Mouse (Mus musculus) WW6 (cell line): ENCODE results near the gene Kif17.

Experiments
- DNase-seq: peaks from one replicate; pipeline ENCODE4 v3.0.0-alpha.2; 2013; ENCODE audit warnings: low read depth, low spot score

The Kif17 gene

DNA sequence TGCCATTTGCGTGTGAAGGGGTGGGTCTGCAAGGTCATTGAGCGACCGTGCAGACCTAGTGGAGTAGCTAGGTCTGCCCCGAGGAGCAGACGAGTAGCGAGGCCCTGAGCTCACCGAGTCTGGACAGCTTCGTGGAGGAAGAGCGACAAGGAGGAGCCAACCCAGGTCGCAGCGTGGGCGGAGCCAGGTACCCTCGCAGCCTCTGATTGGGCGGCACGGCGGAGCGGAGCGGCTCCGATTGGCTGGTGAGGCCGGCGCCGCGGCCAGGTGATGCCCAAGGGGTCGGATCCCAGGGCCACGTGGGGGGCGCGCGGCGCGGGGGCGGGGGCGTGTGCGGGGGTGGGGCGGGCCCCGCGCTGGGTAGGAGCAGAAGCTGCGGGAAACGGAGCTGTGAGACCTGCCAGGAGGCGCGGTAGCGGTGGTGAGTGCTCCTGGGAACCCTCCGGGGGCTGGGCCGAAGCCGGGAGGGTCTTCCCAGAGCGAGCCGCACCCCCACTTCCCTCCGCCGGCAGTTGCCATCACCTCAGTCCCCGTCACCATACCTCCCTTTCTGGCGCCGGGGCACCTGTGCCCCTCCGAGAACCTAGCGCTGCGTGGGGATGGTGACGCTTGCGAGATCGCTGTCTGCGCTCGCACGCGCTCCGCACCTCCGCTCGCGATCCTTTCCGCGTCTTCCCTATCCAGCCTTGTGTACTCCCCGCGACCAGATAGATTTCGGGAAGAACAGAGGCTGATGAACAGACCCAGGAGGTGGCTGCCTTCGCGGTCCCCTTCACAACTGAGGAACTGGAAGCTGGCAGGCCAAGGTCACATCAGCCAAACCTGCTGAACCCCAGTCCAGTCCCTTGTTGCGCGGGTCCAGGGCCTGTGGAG lies at the start of gene Kif17, which contains the start of gene Sh2d5:
Gene Kif17, plus strand, starts transcription at position 348 of the 873 bp plus-strand sequence.
Gene Sh2d5, plus strand, starts transcription at position 316 of the 873 bp plus-strand sequence.
- peak; percentile 78 for DNase-seq

- DNase-seq = no peak
Observed at GRCm38 (mm10) chr4:138200769-138201168, 49.5 kb upstream of the Kif17 start.

DNA sequence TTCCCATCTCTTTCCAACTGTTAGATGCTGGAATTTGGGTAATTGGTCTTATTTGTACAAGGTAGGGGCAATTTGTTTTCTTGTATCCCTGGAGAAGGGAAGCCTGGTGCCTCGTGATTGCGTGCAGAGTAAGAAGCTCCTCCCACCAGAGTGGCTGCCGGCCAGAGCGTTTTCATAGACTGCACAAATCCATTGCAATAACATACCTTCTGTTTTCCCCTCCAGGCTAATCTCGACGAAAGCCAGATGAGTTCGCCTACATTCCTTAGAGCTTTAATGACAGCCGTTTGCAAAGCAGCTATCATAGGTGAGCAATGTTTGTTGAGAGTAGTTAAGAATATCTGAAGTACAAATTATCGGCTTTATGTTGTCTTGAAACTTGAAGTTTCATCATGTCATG lies 48.5 kb upstream of the Kif17 start:
- no peak for DNase-seq

DNA sequence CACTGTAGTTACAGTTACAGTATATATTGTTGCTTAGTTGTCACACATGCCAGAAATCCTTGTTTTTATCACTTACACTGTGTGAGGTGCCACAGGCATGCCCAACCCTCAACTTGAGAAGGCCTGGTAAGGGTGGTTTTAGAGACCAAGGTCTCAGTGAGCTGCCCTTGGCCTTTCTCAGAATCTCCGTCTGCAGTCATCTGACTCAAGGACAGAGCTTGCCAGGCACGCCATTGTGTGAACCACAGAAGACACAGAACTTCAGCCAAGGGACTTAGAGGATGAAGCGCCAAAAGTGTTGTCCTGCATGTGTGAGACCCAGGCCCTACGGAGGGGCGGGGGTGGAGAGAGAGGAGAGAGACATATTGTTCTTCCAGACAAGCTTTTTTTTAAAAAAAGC lies 40.1 kb upstream of the Kif17 start:
- no peak for DNase-seq

DNA sequence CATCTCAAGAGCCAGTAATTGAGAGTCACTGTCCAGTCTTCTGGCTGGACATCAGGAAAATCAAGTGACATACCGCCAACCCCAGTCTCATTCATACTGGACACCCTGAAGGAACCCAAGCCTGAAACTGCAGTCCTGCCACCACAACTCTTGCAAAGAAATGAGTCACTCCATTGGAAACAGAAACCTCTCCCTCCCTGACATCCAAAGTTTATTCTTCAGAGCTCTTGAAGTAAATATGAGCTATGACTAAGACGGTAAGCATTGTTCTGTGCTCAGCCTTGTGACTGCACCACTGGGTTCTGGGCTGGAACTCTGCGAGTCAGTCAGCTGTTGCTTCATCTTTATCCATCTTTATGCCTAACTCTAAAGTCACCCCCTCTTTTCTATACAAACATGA lies 36.4 kb upstream of the Kif17 start:
- DNase-seq = no peak

DNA sequence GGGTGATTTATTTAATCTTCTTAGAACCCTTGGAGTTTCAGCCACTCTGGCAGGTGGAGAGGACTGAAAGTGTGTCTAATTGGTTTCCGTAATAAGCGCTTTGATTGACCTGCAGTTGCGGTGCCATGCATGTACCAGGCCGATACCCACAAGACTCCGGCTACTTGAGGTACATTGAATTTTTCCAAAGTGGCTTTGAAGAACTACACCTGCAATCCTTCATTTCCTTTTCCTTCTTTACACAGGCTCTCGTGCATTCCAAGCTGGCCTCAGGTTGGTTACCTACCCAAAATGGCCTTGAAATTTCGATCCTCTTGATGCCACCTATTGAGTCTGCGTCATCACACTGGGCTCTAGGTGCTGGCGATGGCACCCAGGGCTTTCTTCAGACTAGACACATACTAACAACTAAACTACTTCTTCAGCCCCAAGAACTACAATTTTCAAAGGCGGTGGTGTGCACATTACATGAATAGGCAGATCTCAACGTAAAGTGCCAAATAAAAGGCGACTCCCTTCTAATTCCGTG lies 34.5 kb upstream of the Kif17 start:
- DNase-seq = no peak

- peak; percentile 47 for DNase-seq
Observed at GRCm38 (mm10) chr4:138216200-138216890, 33.9 kb upstream of the Kif17 start, which contains the start of gene Hp1bp3. Gene Hp1bp3, plus strand, starts transcription at chr4:138216296.

DNA sequence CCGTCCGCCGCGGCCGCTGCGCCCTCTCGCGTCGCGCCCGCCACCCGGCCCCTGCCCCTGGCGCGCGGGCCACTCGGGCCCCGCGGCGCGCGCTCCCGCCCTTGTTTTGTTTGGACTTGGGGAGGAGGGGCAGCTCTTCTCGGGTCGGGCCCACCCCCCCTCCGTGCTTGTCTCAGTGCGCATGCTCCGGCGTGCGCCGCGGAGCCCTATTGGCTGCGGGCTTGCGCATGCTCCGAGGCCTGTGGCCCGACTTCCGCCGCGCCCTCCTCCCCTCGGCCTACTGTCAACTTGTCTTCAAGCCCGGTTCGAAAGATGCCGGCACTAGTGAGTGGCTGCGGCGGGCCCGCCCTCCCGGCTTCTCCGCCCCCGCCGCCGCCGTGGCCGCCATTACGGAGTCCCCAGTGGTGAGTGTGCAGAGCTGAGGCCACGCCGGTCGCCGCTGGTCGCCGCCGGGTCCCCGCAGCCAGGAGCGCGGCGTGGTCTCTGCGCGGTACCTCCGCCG lies 33.3 kb upstream of the Kif17 start:
- peak; percentile 94 for DNase-seq

DNA sequence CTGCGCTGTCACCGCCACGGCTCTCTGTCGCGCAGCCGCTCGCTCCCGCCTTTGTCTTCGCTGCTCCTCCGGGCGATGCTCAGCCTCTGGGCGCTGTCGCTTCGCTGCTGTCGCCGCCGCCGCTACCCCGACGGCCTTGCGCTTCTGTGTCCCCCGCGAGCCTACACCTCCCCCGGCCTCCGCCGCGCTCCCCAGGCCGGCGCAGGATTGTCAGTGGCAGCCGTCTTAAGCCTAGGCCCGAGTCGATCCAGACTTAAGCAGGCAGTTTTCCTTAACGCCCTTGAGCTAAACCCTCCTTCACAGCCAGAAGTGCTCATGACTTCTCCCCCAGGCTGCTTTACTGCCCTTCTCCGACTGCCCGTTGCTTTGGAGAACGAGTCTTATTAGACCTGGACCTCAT lies 32.8 kb upstream of the Kif17 start:
- no peak for DNase-seq

DNA sequence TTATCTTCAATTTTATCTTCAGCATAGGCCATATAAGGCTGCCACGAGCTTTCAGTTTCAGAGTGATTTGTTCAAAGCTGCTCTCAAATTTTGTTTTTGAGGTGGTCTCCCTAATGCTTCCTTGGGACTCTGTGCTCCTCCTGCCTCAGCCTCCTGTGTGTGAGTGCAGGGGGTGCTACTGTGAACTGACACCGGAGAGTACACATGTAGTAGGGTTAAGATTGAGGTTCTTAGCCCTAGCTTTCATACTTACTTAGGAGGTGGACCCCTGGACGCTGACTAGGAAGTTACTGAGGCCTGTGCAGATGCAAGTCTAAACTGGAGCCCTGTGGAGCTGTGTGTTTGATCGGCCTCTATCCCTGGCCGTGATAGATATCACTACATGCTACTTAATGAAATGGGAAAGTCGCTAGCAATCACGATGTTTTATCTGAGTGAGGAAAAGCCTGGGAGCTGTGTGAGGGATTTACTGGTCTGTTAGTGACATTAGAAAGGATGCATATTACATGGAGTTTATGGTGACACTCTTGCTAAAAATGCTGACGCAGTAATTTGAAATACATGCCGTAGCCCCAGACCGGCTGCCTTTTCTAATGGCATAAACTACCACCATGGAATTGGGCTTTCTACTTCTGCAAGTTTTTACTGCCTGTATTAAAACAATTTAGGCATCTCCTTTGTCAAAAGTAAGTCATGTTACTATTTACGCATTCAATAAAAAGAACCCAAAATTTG lies 32.1 kb upstream of the Kif17 start:
- no peak for DNase-seq

DNA sequence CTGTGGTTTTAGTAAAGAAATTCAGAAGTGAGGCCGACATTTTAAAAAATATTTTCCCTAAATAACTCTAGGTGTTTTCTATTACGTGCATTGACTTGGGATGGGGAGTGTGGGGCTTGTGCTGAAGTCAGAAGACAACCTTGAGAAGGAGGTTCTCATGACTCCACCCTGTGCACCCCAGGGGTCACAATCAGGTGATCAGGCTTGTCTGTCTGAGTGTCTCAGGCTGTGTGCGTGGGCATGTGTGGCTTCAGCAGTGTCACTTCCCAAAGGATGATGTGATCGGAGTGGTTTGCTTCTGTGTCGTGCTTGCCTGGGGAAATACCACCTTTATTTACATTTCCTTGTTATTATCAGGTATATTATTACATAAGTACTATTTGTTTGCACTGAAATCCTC lies 30.9 kb upstream of the Kif17 start:
- DNase-seq = no peak

DNA sequence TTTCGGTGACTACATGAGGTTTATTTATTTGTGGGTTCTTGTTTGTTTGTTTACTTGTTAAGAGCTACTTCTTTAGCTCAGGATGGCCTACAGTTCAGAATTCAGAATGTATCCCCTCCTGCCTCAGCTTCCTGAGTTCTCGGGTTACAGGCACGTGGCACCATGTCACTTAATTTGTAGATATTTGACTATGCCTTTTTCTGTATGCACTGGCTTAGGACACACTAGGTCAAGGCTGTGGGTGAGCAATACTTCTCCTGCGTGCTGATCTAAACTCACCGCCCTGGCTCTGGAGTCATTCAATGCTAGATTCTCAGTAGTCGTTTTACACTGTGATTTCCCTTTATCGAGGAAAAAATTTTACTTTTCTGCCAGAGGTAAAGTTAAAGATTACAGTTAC lies 29.5 kb upstream of the Kif17 start:
- no peak for DNase-seq

- no peak for DNase-seq
Observed at GRCm38 (mm10) chr4:138221406-138221805, 28.8 kb upstream of the Kif17 start.

- no peak for DNase-seq
Observed at GRCm38 (mm10) chr4:138222396-138222795, 27.8 kb upstream of the Kif17 start.

GRCm38 (mm10) chr4:138223623-138224022 lies 26.6 kb upstream of the Kif17 start:
- DNase-seq = no peak

DNA sequence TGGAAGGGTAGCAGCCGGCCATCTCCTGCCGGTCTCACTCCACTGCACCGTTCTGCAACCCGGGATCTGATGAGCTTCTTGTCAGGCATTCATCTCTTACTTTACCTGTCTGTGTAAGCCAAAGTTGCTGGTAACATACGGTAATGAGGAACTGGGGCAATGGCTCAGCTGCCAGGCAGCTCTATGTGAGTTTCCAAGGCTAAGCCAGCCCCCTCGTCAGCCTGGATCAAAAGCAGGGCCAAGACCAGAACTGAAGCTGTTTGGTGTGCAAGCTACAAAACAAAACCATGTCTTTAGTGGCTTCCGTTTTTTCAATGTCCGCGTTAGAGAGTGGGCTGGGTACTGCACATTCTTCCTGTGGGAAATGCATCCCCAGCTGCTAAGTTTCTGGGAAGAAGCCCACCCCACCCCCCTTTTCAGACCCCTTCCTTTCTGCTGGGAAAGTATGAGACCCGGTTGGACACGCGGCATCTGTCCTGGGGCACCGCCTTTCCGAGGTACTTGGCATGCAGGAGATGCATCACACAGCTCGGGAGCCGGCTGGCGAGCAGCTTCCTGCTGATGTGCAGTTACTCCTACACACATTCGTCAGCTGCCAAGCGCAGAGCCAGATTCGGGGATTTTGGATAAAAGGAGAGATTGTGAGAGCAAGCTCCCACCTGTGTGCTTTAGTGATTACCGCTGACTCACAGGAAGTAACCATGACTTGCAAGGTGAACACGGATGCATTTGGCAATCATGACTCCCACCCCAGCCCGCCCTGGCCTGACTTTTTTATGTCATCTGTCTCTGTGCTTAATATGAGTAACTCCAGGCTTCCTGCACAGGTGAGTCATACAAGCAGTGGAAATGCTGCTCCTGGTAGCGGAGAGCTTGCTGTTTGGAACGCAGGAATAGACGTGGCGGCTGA lies 3.2 kb upstream of the Kif17 start:
- DNase-seq = no peak

- DNase-seq = no peak
Observed at GRCm38 (mm10) chr4:138251819-138252218, 1.6 kb downstream of the Kif17 start.

DNA sequence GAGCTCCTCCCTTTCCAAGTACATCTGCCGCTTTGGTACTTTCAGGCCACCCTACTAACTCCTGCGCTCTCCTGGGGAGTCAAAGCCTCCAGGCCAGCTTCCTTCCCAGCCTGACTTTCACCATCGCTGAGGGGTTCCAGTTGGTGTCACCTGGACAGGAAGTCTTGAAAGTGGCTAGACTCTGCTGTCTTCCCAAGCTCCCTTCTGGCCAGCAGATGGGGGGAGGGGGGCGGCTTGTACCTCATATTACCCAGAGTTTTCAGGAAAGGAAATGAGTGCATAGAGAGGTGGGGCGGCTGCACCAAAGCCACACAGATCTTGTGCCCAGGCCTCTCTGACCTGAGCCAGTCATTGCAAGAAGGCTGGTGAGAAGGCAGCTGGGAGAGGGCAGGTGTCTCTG lies 2.0 kb downstream of the Kif17 start:
- no peak for DNase-seq

- DNase-seq = no peak
Observed at GRCm38 (mm10) chr4:138257116-138257687, 7.0 kb downstream of the Kif17 start.

DNA sequence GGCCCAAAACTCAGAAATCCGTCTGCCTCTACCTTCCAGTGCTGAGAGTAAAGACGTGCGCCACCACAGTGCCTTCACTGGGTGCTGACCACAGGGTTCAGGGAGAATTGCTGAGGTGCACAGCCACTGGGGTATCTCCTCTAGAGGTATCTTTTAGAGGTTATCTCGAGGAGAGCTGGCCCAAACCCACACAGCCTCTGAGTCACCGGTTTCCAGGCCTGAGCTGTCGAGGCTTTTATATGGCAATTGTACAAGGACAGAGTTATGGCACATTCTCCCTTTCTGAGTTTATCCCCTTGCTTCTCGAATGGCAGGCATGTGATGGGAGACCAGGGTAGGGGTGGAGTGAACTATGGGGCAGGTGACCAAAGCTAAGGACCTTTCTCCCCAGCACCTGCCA lies 8.4 kb downstream of the Kif17 start:
- no peak for DNase-seq
